Mouse (Mus musculus) C2C12 (cell line): ENCODE measurements around the gene Hmgxb4.

Experiments
- CEBPB ChIP-seq: IDR thresholded peaks from one replicate; pipeline ENCODE4 v1.6.1; 2011; ENCODE audit warnings: low read depth, mild to moderate bottlenecking, control low read depth, moderate library complexity
- CTCF ChIP-seq: IDR thresholded peaks from one replicate; pipeline ENCODE4 v1.5.1; 2011; ENCODE audit not compliant: control insufficient read depth, insufficient read depth, insufficient read length
- FOSL1 ChIP-seq: IDR thresholded peaks from one replicate; pipeline ENCODE4 v1.8.0; 2011; ENCODE audit warnings: mild to moderate bottlenecking, low read length; ENCODE audit not compliant: poor library complexity, insufficient read depth, severe bottlenecking
- MAX ChIP-seq: IDR thresholded peaks from one replicate; pipeline ENCODE4 v1.6.1; 2011; ENCODE audit warnings: mild to moderate bottlenecking, control low read depth
- MYOD1 ChIP-seq: IDR thresholded peaks from one replicate; pipeline ENCODE4 v1.6.1; 2011; ENCODE audit warnings: low read depth; ENCODE audit not compliant: control insufficient read depth, insufficient read length
- MYOG ChIP-seq: IDR thresholded peaks from one replicate; pipeline ENCODE4 v1.6.1; 2011; ENCODE audit not compliant: control insufficient read depth, insufficient read length; ENCODE audit errors: extremely low read depth
- USF1 ChIP-seq: IDR thresholded peaks from one replicate; pipeline ENCODE4 v1.6.1; 2011; ENCODE audit warnings: low read depth, mild to moderate bottlenecking, control low read depth, moderate library complexity

- TF ChIP-seq FOSL1 (no peak), CTCF (no peak), MAX (no peak), USF1 (no peak), CEBPB (no peak), MYOG (no peak), MYOD1 (no peak)
Measured at GRCm38 (mm10) chr8:74993081-74993474, at the start of gene Hmgxb4.
